Mouse (Mus musculus) CH12.LX (cell line): Measurements from ENCODE around the gene Eif2d.

Experiments used
- CHD2 ChIP-seq: IDR thresholded peaks from 2 replicates; pipeline ENCODE4 v1.6.1; 2011; ENCODE audit warnings: low read length, improper control_type of control experiment
- POLR2A ChIP-seq: IDR thresholded peaks from 2 replicates; pipeline ENCODE4 v1.6.1; 2011; ENCODE audit warnings: low read depth, mild to moderate bottlenecking, improper control_type of control experiment, low read length
- UBTF ChIP-seq: IDR thresholded peaks from 2 replicates; pipeline ENCODE4 v1.6.1; 2012; ENCODE audit warnings: low read depth, mild to moderate bottlenecking, inconsistent platforms, low read length, improper control_type of control experiment, moderate library complexity

DNA sequence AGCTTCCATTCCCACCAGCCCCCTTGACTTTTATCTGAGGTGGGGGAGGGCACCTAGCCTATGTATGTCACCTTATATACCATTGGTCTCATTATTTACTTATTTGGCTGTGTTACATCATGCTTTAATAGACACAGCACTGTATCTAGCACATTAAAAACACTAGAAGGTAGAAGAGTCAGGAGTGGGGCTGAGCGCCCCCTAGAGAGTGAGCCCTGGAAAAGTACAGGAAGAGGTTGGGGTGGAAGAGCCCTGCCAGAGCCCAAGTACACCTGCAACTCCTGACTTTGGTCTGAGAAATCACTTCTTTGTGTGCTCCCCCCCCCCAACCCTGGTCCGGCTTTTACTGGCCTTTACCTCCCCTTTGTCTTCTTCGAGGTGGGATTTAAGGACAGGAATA lies 31.0 kb upstream of the Eif2d start:
- TF ChIP-seq UBTF (no peak), POLR2A (no peak), CHD2 (no peak)
